Mouse (Mus musculus) CH12.LX (cell line): ENCODE measurements around the gene Pafah1b3.

Experiments used
- CHD2 ChIP-seq: IDR thresholded peaks from 2 replicates; pipeline ENCODE4 v1.6.1; 2011; ENCODE audit warnings: low read length, improper control_type of control experiment
- CTCF ChIP-seq, 2 experiments: IDR thresholded peaks in 1 of 2; conservative IDR thresholded peaks in 1 of 2; 2 replicates each; pipeline ENCODE4 v1.5.1; 2011 to 2012; ENCODE audit warnings: low read depth in 2 of 2, low read length in 2 of 2, improper control_type of control experiment in 1 of 2, inconsistent platforms in 1 of 2, mild to moderate bottlenecking in 1 of 2, moderate library complexity in 1 of 2
- EP300 ChIP-seq: IDR thresholded peaks from 2 replicates; pipeline ENCODE4 v1.6.1; 2011; ENCODE audit warnings: low read length, improper control_type of control experiment
- JUND ChIP-seq: conservative IDR thresholded peaks from 2 replicates; pipeline ENCODE4 v1.6.1; 2011; ENCODE audit warnings: low read depth, low read length, improper control_type of control experiment
- MAX ChIP-seq: IDR thresholded peaks from 2 replicates; pipeline ENCODE4 v1.6.1; 2011; ENCODE audit warnings: low read length, improper control_type of control experiment
- MEF2A ChIP-seq: IDR thresholded peaks from 2 replicates; pipeline ENCODE4 v1.6.1; 2014; ENCODE audit warnings: low read depth, mild to moderate bottlenecking, inconsistent platforms, low read length, improper control_type of control experiment, borderline replicate concordance
- MXI1 ChIP-seq: IDR thresholded peaks from 2 replicates; pipeline ENCODE4 v1.6.1; 2011; ENCODE audit warnings: mild to moderate bottlenecking, low read depth, low read length, improper control_type of control experiment
- POLR2A ChIP-seq: IDR thresholded peaks from 2 replicates; pipeline ENCODE4 v1.6.1; 2011; ENCODE audit warnings: low read depth, mild to moderate bottlenecking, improper control_type of control experiment, low read length
- USF1 ChIP-seq: IDR thresholded peaks from 2 replicates; pipeline ENCODE4 v1.6.1; 2014; ENCODE audit warnings: low read depth, mild to moderate bottlenecking, inconsistent platforms, low read length, improper control_type of control experiment
- ZC3H11A ChIP-seq: IDR thresholded peaks from 2 replicates; pipeline ENCODE4 v1.6.1; 2012; ENCODE audit warnings: low read depth, mild to moderate bottlenecking, inconsistent platforms, low read length, improper control_type of control experiment
- ZNF384 ChIP-seq: IDR thresholded peaks from 2 replicates; pipeline ENCODE4 v1.6.1; 2012; ENCODE audit warnings: low read depth, low read length, improper control_type of control experiment, inconsistent platforms

DNA sequence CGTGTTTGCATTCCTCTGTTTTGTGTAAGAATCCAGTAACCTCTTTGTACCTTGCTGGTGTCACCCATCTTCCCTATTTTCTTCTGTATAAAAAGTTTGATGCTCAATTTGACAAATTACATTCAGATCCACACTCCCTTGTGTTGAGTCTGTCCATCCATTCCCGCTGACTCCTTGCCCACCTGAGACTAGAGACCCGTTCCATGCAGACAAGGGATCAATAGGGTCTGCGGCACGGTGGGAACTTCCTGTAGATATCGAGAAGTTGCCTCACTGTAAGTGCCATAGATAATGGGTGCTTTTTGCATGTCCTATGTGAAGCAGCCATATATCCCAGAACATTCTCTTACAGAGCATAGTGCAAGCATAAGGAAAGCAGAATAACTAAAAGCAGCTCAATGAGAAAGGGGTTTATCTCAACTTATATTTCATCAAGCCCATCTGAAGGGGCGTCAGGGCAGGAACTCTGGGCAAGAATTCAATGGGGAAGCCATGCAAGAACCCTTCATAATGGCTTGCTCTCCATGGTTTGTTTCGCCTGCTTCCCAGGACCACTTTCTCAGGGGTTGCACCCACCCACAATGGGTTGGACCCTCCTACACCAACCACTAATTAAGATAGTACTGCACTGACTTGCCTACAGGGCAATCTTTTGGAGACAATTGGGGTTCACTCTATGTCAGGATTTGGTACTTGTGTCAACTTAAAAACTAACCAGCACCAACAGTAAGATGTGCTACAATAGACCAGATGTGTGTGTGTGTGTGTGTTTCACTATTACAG is 31.4 kb downstream of the Pafah1b3 start:
- TF ChIP-seq MXI1 (no peak), CTCF (conservative IDR thresholded peaks at IDR 0.05 in 1 of 2, IDR thresholded peaks at IDR 0.05 in 1 of 2; ENCODE audit: low read depth in 2 of 2, low read length in 2 of 2) (no peak), JUND (no peak), MEF2A (no peak), ZNF384 (no peak), MAX (no peak), USF1 (no peak), POLR2A (no peak), EP300 (no peak), ZC3H11A (no peak), CHD2 (no peak)
